In genomic region chr17:25686323-25686722, GRCm38 (mm10) we compare ENCODE assay signal across 11 mouse cellular contexts. TPM values are rescaled to one million over a fixed set of nuclear protein-coding genes. Genes with fewer than 3 reads are reported as not detected.
DNase-seq lines count a peak whose midpoint lies in the region; ATAC-seq and TF ChIP-seq lines count a peak whose summit lies in the region.
"Had no signal": no experiment of that assay in that cellular context is flagged by ENCODE, and none has a peak within 500 bp of the region (broad histone marks: within the 10 kb centered on the region; RNA-seq: fewer than 3 reads in every experiment).

No protein-coding gene starts in this region.

- no peak overlapping the region for H3K27ac ChIP-seq in intestine, postnatal 0 days (ENCODE audit: low read depth, low read length)
- no peak overlapping the region for H3K27ac ChIP-seq in intestine, embryonic 15.5 days
- no peak overlapping the region for H3K27ac ChIP-seq in testis, adult 2 months (ENCODE audit: control insufficient read depth, insufficient read depth, low read depth, low read length)

- no peak overlapping the region for H3K4me3 ChIP-seq in intestine, postnatal 0 days (ENCODE audit: low read depth, low read length)
- no peak overlapping the region for H3K4me3 ChIP-seq in intestine, embryonic 15.5 days (replicated peaks)
- no peak overlapping the region for H3K4me3 ChIP-seq in testis, adult 2 months (ENCODE audit: control insufficient read depth, low read depth, low read length)

- peak; percentile 61 for TF ChIP-seq CTCF in intestine, postnatal 0 days (IDR thresholded peaks at IDR 0.05; ENCODE audit: low read depth)
- peak; percentile 16; the same call in 1 of the 2 replicates for TF ChIP-seq CTCF in testis, adult 2 months (IDR thresholded peaks at IDR 0.05; ENCODE audit: control insufficient read depth, insufficient read depth, insufficient replicate concordance, low read depth, low read length)
- TF ChIP-seq CTCF in brain, embryonic 14.5 days (IDR thresholded peaks at IDR 0.05; ENCODE audit: borderline replicate concordance, extremely low read depth, insufficient read depth, insufficient read length): peak; percentile 55

- H3K27me3 ChIP-seq in intestine, postnatal 0 days (replicated peaks; ENCODE audit: control insufficient read depth, insufficient read depth, low read length): 0 out of 2 replicates have a peak, but pooled peaks cover 4% of the 10 kb centered on the region
- 0 out of 2 replicates have a peak, but pooled peaks cover 3% of the 10 kb centered on the region for H3K27me3 ChIP-seq in intestine, embryonic 15.5 days (replicated peaks)
- H3K27me3 ChIP-seq in testis, adult 2 months (ENCODE audit: control insufficient read depth, insufficient read depth, low read length): no peaks in the 10 kb centered on the region

- H3K36me3 ChIP-seq in intestine, postnatal 0 days (ENCODE audit: control insufficient read depth, insufficient read depth): no peaks in the 10 kb centered on the region
- H3K36me3 ChIP-seq in intestine, embryonic 15.5 days: no peaks in the 10 kb centered on the region
- no peaks in the 10 kb centered on the region for H3K36me3 ChIP-seq in testis, adult 2 months (ENCODE audit: control insufficient read depth, insufficient read depth, low read length)

- no peak overlapping the region for H3K9ac ChIP-seq in intestine, postnatal 0 days (ENCODE audit: low read depth, low read length)
- no peak overlapping the region for H3K9ac ChIP-seq in intestine, embryonic 15.5 days

- WGBS in intestine, postnatal 0 days: 44% methylated on average over 7 of the region's 7 CpGs
- WGBS in intestine, embryonic 15.5 days: 45% methylated on average over 7 of the region's 7 CpGs

- H3K4me2 ChIP-seq in intestine, postnatal 0 days (replicated peaks; ENCODE audit: low read depth): no peak overlapping the region
- no peak overlapping the region for H3K4me2 ChIP-seq in intestine, embryonic 15.5 days (replicated peaks)

- no peak for TF ChIP-seq POLR2A in testis, adult 2 months (IDR thresholded peaks at IDR 0.05; ENCODE audit: control insufficient read depth, low read depth, low read length)
- no peak for TF ChIP-seq POLR2A in brain, embryonic 14.5 days (IDR thresholded peaks at IDR 0.05; ENCODE audit: borderline replicate concordance, extremely low read depth, insufficient read depth, insufficient read length, poor library complexity, severe bottlenecking)

- no peaks in the 10 kb centered on the region for H3K9me3 ChIP-seq in intestine, postnatal 0 days (ENCODE audit: control insufficient read depth)
- H3K9me3 ChIP-seq in intestine, embryonic 15.5 days: no peaks in the 10 kb centered on the region

- H3K4me1 ChIP-seq in intestine, postnatal 0 days (replicated peaks; ENCODE audit: control insufficient read depth, insufficient read depth, low read length): no peaks in the 10 kb centered on the region
- H3K4me1 ChIP-seq in intestine, embryonic 15.5 days (replicated peaks): no peaks in the 10 kb centered on the region
- H3K4me1 ChIP-seq in testis, adult 2 months (ENCODE audit: control insufficient read depth, insufficient read depth, low read length): no peaks in the 10 kb centered on the region

- DNase-seq in testis, postnatal 14 days (ENCODE audit: low spot score): no peak
- no peak for DNase-seq in brain, embryonic 14.5 days (ENCODE audit: low read depth)
- peak; percentile 56 for DNase-seq in retina, postnatal 1 day
- no peak for DNase-seq in urinary bladder, postnatal 10 days (ENCODE audit: low spot score)
- no peak for DNase-seq in adrenal gland, adult 18-20 months (ENCODE audit: low spot score in 2 of 2)

- no peak for ATAC-seq in intestine, postnatal 0 days
- ATAC-seq in intestine, embryonic 15.5 days: no peak

RNA-seq across cellular contexts. Expression of gene Gng13, which starts 30.6 kb away (rescaled TPM):
- 0.92 and 0.95 TPM in 2 replicates for polyA plus RNA-seq in intestine, postnatal 0 days (2015; fragmentation: Nextera tagmentation; extraction: Ambion mirVana)
- 2.6 and 2.9 TPM in 2 replicates for polyA plus RNA-seq in intestine, embryonic 15.5 days (2015; fragmentation: Nextera tagmentation; extraction: Ambion mirVana)
- 0.44 and 0.84 TPM in 2 replicates for polyA plus RNA-seq in testis, adult 2 months (2012; rRNA removed)
- polyA plus RNA-seq in brain, embryonic 14.5 days (2012; rRNA removed): 0.90 and 1.1 TPM in 2 replicates
- total RNA-seq in adrenal gland, adult 18-20 months (2021): 1 to 10 TPM in 1 of 2 experiments, not detected in 1; 1.1 TPM
- total RNA-seq: gastrocnemius, adult 8-10 months; megakaryocyte-erythroid progenitor cell, adult 5-6 weeks had no signal

RNA-seq across cellular contexts. Expression of gene Chtf18, which starts 40.9 kb away (rescaled TPM):
- 4.3 and 6.1 TPM in 2 replicates for polyA plus RNA-seq in intestine, postnatal 0 days (2015; fragmentation: Nextera tagmentation; extraction: Ambion mirVana)
- 23.5 and 26.8 TPM in 2 replicates for polyA plus RNA-seq in intestine, embryonic 15.5 days (2015; fragmentation: Nextera tagmentation; extraction: Ambion mirVana)
- polyA plus RNA-seq in testis, adult 2 months (2012; rRNA removed): 16.1 and 18.9 TPM in 2 replicates
- polyA plus RNA-seq in brain, embryonic 14.5 days (2012; rRNA removed): 12.4 and 18.7 TPM in 2 replicates
- total RNA-seq in adrenal gland, adult 18-20 months (2021): 1 to 10 TPM; 2.6 to 2.7 TPM

RNA-seq across cellular contexts. Expression of gene Rpusd1, which starts 41.1 kb away (rescaled TPM):
- polyA plus RNA-seq in intestine, postnatal 0 days (2015; fragmentation: Nextera tagmentation; extraction: Ambion mirVana): 6.7 and 7.2 TPM in 2 replicates
- polyA plus RNA-seq in intestine, embryonic 15.5 days (2015; fragmentation: Nextera tagmentation; extraction: Ambion mirVana): 16.4 and 17.0 TPM in 2 replicates
- 8.3 and 9.8 TPM in 2 replicates for polyA plus RNA-seq in testis, adult 2 months (2012; rRNA removed)
- 43.2 and 59.4 TPM in 2 replicates for polyA plus RNA-seq in brain, embryonic 14.5 days (2012; rRNA removed)
- total RNA-seq in adrenal gland, adult 18-20 months (2021): 10 to 100 TPM; 10.2 to 12.8 TPM

RNA-seq across cellular contexts. Expression of gene Mslnl, which starts 49.5 kb away (rescaled TPM):
- not detected in 2 replicates for polyA plus RNA-seq in intestine, postnatal 0 days (2015; fragmentation: Nextera tagmentation; extraction: Ambion mirVana)
- 0.06 TPM in 1 of 2 replicates, not detected in the other for polyA plus RNA-seq in intestine, embryonic 15.5 days (2015; fragmentation: Nextera tagmentation; extraction: Ambion mirVana)
- polyA plus RNA-seq in testis, adult 2 months (2012; rRNA removed): 0.65 and 1.0 TPM in 2 replicates
- 0.09 TPM in 1 of 2 replicates, not detected in the other for polyA plus RNA-seq in brain, embryonic 14.5 days (2012; rRNA removed)
- total RNA-seq in adrenal gland, adult 18-20 months (2021): not detected
- total RNA-seq: gastrocnemius, adult 8-10 months; megakaryocyte-erythroid progenitor cell, adult 5-6 weeks had no signal
- polyA plus RNA-seq: intestine, embryonic 14.5 days had no signal
